Mouse (Mus musculus): ENCODE results near the gene 4930415O20Rik.

DNA sequence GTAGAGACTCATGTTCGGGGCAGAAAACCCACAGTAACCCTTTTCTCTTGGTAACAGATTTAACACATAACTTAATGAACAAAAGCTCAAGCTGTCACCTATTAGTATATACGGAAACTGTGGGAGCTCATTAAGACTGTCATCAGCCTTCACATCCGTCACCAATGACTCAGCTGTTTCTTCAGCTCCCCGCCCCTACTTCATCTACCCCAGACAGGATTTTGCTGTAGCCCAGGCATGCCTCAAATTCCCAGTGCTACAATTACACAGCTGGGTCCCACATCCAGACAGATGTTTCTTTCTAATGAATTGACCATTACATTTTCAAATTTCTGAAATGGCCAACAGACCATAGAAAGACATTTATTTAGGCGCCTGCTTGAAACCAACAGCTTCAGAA lies 44.7 kb upstream of the 4930415O20Rik start:
- no peak for TF ChIP-seq CTCF (IDR thresholded peaks at IDR 0.05; ENCODE audit: low read depth)
- TF ChIP-seq EP300 (IDR thresholded peaks at IDR 0.05; ENCODE audit: low read depth) = no peak

Data from liver, embryonic 14.5 days (tissue).